Mouse (Mus musculus) brain, embryonic 14.5 days (tissue): ENCODE measurements around the gene Sh3kbp1. TPM values are rescaled to one million over a fixed set of nuclear protein-coding genes. Genes with fewer than 3 reads are reported as not detected.
A peak's percentile ranks its signal among the peaks of the same experiment; 100 is the strongest.

Experiments used
- DNase-seq: peaks from one replicate; pipeline ENCODE4 v3.0.0-alpha.2; 2011; ENCODE audit warnings: low read depth
- CTCF ChIP-seq: fragments of 200-500 bp; IDR thresholded peaks from 2 replicates; pipeline ENCODE4 v1.5.1; 2012; ENCODE audit warnings: inconsistent platforms, mild to moderate bottlenecking, moderate library complexity, borderline replicate concordance; ENCODE audit not compliant: insufficient read depth, insufficient read length; ENCODE audit errors: extremely low read depth
- POLR2A ChIP-seq: fragments of 200-500 bp; IDR thresholded peaks from 2 replicates; pipeline ENCODE4 v1.6.1; 2012; ENCODE audit warnings: mild to moderate bottlenecking, inconsistent platforms, borderline replicate concordance; ENCODE audit not compliant: poor library complexity, insufficient read depth, insufficient read length, severe bottlenecking; ENCODE audit errors: extremely low read depth
- polyA plus RNA-seq: library from polyadenylated mRNA; depleted of rRNA; stranded (reverse); fragments of >200 nt; gene quantifications from 2 replicates; pipeline ENCODE4 v1.2.3, GENCODE M21; 2012

The Sh3kbp1 gene
- polyA plus RNA-seq, 1 experiment = 34.4 TPM

DNA sequence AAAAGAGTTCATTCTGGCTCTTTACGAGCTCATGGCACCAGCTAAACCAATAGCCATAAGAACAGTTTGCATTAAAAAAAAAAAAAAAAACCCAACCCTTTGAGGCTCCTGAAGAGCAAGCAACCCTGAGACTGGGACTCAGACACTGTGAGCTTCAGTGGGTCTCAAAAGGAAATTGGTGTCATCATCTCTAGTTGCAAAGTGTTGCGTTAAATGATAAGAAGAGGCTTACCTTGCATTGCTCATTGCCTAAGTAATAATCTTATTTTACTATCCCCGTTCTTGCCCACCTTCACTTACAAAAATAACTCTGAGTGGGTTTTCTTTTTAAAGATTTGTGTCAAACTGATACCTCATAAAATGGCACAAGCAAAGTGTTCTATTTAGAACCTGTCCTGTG is 21.5 kb downstream of the Sh3kbp1 start:
- DNase-seq = no peak
- TF ChIP-seq POLR2A (no peak), CTCF (no peak)

DNA sequence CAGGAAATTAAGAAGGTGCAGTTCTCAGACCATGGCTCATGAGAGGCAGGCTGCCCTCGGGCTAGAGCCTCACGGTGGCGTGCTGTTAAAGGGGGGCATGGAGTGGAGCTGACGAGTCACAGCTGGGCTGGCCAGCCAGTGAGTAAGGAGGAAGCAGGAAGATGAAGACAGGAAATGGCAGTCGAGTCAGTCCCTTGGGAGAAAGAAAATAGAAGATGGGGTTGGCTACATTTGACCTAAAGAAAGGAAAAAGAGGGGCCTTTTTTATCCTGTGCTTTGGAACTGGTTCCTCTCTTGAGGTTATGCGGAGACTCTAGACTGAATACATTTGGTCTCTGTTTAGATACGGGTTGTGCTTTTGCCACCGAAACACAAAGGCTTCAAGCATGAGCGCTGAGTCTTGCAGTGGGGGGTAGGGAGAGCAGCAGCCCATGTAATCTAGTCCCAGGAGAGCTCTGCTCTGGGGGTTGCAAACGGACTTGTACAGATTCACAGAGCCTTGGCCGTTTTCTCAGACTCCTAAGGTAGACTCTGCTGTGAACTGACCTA is 23.1 kb downstream of the Sh3kbp1 start:
- TF ChIP-seq POLR2A (no peak), CTCF (no peak)

DNA sequence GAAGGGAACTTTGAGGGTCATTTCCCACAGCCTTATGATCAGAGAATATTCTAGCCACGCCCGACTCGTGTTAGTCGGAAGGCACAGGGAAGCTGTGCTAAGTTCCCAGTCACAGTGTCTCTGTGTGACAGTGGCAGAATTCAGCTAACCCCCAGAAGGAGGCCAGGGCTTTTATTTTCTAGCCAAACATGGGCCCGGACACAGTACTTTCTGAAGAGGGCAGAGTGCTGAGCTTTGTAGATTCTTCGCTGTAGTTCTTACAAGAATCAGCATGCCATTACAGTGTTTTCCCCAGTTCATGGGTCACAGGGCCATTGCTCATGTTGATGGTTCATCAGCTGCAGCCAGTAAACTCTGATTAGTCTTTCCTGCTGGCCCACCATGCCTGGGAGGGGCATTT is 23.7 kb downstream of the Sh3kbp1 start:
- DNase-seq = no peak
- TF ChIP-seq POLR2A (no peak), CTCF (no peak)

More for the DNA sequence above, 23.1 kb downstream of the Sh3kbp1 start:
- DNase-seq = peak; percentile 20

DNA sequence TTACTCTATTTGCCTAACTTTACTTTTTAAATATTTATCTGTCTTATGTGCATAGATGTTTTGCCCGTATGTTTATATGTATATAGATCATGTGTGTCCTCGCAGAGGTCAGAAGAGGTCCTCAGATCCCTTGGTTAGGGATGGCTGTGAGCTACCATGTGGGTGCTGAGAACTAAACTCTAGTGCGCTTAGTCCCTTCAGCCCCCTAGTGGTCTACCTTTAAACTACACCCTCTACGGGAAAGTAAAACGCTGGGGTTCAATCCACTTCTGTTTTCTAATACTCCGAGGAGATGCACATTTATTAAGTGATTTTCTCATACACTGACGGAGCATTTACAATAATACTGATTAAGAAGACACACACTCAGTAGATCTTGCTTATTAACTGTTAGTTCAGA is 44.3 kb downstream of the Sh3kbp1 start:
- DNase-seq = no peak
- no peak for TF ChIP-seq POLR2A
- peak; percentile 19; the same call in 1 of the 2 replicates for TF ChIP-seq CTCF

DNA sequence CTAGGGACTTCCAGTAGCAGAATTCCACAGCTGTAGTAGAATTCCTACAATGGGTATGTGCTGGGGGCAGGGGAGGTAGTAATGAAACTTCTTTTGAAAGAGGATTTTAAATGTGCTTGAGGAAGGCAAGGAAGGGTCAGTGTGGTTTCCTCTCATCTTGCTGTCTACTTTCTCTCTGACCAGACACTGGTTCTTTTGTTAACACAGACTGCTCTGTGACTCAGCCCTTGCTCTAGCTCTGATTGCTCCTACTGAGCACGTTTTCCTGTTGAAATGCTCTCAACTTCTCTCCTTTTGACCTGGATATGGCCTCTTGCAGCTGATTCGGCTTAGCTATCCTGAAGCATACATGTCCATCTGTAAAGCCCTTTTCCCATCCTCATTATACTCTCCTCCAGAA is 45.4 kb downstream of the Sh3kbp1 start:
- TF ChIP-seq POLR2A (no peak), CTCF (no peak)
- no peak for DNase-seq

GRCm38 (mm10) chrX:159676242-159676641 is 49.2 kb downstream of the Sh3kbp1 start:
- TF ChIP-seq CTCF (no peak), POLR2A (no peak)
- DNase-seq = no peak

DNA sequence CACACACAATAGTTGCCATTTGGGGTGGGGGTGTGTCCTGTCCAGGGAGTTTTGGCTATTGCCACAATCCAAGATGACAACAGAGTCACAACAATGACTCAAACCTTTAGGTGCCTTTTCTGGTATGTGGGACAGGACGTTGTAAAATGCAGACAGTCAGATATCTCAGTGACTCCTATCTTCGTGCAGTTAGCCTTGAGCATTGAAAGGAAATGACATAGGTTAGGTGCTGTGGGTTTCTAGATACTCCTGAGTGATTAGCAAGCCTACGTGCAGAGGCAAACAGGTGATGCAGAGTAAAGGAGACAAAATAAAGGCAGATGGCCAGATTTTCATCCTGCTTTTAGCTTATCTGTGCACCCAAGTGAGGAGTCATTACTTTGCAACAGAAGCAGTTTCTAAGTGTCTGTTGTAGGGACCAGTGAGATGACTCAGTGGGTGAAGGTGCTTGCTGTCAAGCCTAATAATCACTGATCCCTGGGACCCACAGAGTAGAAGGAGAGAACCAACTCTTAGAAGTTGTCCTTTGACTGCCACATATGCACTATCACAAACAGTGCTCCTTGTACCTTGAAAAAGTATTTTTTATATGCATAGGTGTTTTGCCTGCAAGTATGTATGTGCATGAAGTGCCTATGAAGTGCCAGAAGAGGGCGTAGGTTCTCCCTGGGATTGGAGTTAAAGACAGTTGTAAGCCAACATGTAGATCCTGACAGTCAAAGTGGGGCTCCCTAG is 50.7 kb downstream of the Sh3kbp1 start:
- TF ChIP-seq CTCF (no peak), POLR2A (no peak)
- DNase-seq = no peak

GRCm38 (mm10) chrX:159678320-159678835 is 51.3 kb downstream of the Sh3kbp1 start:
- no peak for DNase-seq
- TF ChIP-seq CTCF = no peak
- TF ChIP-seq POLR2A = no peak

DNA sequence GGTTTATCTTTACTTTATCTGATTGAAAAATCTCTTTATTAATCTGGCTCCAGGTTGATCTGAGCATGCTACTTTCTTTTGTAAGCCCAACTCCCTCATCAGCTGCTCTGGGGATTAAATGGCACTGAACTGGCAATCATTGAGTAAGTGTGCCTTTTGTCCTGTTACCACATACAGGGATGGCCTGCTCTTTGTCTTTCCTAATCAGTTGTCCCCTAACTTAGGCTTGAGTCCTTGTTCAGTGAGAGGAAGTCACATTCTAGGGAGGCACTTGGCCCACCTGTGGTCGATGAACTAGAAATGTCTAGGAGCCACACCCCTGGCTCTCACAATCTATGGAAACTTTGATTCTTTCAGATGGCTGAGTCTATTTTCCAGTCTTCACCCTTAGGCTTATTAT is 58.4 kb downstream of the Sh3kbp1 start:
- TF ChIP-seq POLR2A (no peak), CTCF (no peak)
- DNase-seq = no peak

DNA sequence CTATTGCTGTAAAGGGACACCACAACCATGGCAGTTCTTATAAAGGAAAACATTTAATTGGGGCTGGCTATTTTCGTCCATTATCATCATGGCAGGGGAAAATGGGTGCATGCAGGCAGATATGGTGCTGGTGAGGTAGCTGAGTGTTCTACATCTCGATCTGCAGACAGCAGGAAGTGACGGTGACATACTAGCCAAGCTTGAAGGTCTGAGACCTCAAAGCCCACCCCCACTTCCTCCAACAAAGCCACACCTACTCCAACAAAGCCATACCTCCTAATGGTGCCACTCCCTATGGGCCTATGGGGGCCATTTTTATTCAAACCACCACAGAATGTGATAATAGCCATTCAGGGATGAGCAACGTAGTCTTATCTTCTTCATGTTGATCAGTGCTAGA is 59.8 kb downstream of the Sh3kbp1 start:
- no peak for TF ChIP-seq POLR2A
- TF ChIP-seq CTCF = no peak

DNA sequence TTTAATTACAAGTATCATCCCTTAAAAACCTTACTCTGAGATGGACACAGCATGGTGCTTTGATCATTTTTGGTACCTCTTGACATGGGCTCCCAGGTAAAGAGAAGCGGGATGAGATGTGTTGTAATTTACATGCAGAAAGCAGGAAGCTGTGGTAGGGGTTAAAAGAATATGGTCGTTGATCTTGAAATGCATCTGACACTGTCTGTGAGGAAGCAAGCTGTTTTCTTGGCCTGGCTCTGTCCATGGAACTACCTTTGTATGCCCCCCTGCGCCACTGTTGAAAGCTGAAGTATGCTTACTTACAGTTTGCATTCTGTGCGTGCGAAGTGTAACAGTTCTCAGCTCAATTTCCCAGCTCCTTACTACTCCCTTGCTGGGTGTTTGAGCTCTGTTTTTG is 61.6 kb downstream of the Sh3kbp1 start:
- TF ChIP-seq POLR2A = no peak
- TF ChIP-seq CTCF = no peak
- DNase-seq = no peak

More for the DNA sequence above, 59.8 kb downstream of the Sh3kbp1 start:
- DNase-seq = no peak
